Mouse (Mus musculus) heart, postnatal 0 days (tissue): ENCODE measurements at regions not wholly inside any gene's neighbourhood (a gene's known extent, or its start where the extent isn't known, plus 50 kb on each side); places are given as distances from the start of the nearest gene placed in this dataset.

ENCODE experiments used
- CTCF ChIP-seq: IDR thresholded peaks from 2 replicates; pipeline ENCODE4 v1.5.1; 2016; ENCODE audit warnings: antibody characterized with exemption, control low read depth, low read depth
- EP300 ChIP-seq: IDR thresholded peaks from 2 replicates; pipeline ENCODE4 v1.6.1; 2016; ENCODE audit warnings: antibody characterized with exemption, low read depth

DNA sequence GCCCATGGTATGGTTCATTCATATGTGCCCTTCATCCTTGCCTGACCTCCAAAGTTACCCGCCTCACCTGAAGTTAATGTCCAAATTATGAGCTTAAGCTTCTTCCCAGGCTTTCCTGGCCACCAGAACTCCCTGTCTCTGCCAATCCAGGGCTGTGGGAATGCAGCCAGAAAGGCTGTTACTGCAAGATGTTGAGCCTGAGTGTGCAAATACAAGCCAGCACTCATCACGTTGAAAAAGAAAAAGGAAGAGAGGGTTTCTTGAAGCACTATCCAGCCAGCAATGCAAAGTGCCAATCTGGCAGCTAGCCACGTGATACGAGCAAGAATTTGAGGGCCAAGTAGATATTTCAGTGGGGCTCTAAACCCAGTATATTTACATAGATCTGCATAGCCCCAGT is 213.7 kb downstream of the Hs3st3b1 start:
- TF ChIP-seq EP300 (no peak), CTCF (no peak)
